Mouse (Mus musculus) kidney, postnatal 10 days (tissue): ENCODE measurements around the gene Tmem273.

Source experiments
- DNase-seq: peaks from one replicate; pipeline ENCODE4 v3.0.0; 2021; ENCODE audit warnings: mixed read lengths

Gene Tmem273

GRCm38 (mm10) chr14:32785556-32786130 lies at the start of gene Tmem273:
Tmem273 (plus strand) TSS chr14:32785963.
- no peak for DNase-seq

- peak; percentile 13 for DNase-seq
Measured at GRCm38 (mm10) chr14:32736561-32736960, 49.2 kb upstream of the Tmem273 start.

- no peak for DNase-seq
Measured at GRCm38 (mm10) chr14:32738586-32738985, 47.2 kb upstream of the Tmem273 start.

GRCm38 (mm10) chr14:32748519-32748918 lies 37.2 kb upstream of the Tmem273 start:
- DNase-seq, result no peak

- no peak for DNase-seq
Measured at GRCm38 (mm10) chr14:32750727-32751126, 35.0 kb upstream of the Tmem273 start.

- DNase-seq, result no peak
Measured at GRCm38 (mm10) chr14:32754286-32754685, 31.5 kb upstream of the Tmem273 start.

GRCm38 (mm10) chr14:32762177-32762576 lies 23.6 kb upstream of the Tmem273 start:
- DNase-seq, result no peak

GRCm38 (mm10) chr14:32770563-32770962 lies 15.2 kb upstream of the Tmem273 start:
- no peak for DNase-seq

GRCm38 (mm10) chr14:32772085-32772484 lies 13.7 kb upstream of the Tmem273 start:
- no peak for DNase-seq

GRCm38 (mm10) chr14:32772791-32773190 lies 13.0 kb upstream of the Tmem273 start:
- peak; percentile 68 for DNase-seq

- no peak for DNase-seq
Measured at GRCm38 (mm10) chr14:32773456-32773855, 12.3 kb upstream of the Tmem273 start.

- DNase-seq, result no peak
Measured at GRCm38 (mm10) chr14:32776077-32776476, 9.7 kb upstream of the Tmem273 start.

GRCm38 (mm10) chr14:32778362-32778761 lies 7.4 kb upstream of the Tmem273 start:
- DNase-seq, result no peak

GRCm38 (mm10) chr14:32782866-32783265 lies 2.9 kb upstream of the Tmem273 start:
- no peak for DNase-seq

GRCm38 (mm10) chr14:32784130-32784747 lies 1.5 kb upstream of the Tmem273 start:
- no peak for DNase-seq

GRCm38 (mm10) chr14:32784748-32785134 lies 1.0 kb upstream of the Tmem273 start:
- DNase-seq, result no peak

GRCm38 (mm10) chr14:32787691-32788090 lies 1.9 kb downstream of the Tmem273 start:
- DNase-seq, result no peak

- DNase-seq, result no peak
Measured at GRCm38 (mm10) chr14:32796375-32796774, 10.6 kb downstream of the Tmem273 start.

GRCm38 (mm10) chr14:32797803-32798202 lies 12.0 kb downstream of the Tmem273 start:
- DNase-seq, result no peak

- DNase-seq, result no peak
Measured at GRCm38 (mm10) chr14:32798355-32798754, 12.6 kb downstream of the Tmem273 start.

GRCm38 (mm10) chr14:32800048-32800447 lies 14.3 kb downstream of the Tmem273 start:
- no peak for DNase-seq

GRCm38 (mm10) chr14:32801016-32801661 lies 15.4 kb downstream of the Tmem273 start:
- DNase-seq, result peak; percentile 72

- DNase-seq, result no peak
Measured at GRCm38 (mm10) chr14:32801662-32802024, 15.9 kb downstream of the Tmem273 start.

GRCm38 (mm10) chr14:32810111-32810510 lies 24.3 kb downstream of the Tmem273 start:
- no peak for DNase-seq
